Mouse (Mus musculus): ENCODE results near the gene Zfp811.
"Not testable (repeated sequence)": the region's sequence is repeated elsewhere in the genome, so short reads cannot be mapped to it uniquely, and the experiment has no call there.

Zfp811 gene

DNA sequence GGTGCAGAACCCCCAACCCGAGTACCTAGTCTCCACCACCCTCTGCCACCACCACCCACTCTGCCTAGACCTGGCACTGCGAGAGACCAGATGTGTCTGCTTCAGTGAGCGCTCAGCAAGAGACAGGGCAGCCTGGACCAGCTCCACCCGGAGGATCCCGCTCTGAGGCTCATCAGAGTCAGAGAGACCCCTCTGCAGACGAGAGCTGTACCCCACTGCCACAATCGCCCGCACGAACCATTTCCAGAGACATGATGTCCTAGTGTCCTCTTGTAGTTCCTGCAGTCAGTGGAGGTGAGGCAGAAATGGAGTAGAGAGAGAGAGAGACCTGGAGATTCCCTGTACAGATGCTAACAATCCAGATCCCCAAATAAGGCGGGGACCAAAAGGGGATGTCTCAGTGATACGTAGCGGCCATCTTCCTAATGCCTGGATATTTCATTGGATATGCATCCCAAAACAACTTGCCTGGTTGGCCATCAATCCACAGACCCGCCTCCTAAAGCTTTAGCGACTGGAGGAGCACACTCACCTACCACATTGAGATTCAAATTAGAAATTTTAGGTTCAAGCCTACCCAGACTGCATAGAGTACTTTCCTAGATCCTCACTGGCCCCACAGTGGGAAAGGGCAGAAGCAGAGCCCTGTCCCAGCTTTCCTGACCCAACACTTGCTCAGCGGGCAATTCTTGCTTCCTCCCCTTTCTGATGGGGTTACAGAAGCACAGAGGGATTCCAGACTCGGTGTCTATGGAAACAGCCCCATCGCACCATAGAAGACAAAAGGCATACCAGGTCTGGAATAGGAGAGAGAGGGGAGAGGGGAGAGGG, at the start of gene Zfp811:
Zfp811 (minus strand) TSS at position 388 of the 831 bp plus-strand sequence.
- peak; percentile 26 for DNase-seq (ENCODE audit: low spot score)

DNA sequence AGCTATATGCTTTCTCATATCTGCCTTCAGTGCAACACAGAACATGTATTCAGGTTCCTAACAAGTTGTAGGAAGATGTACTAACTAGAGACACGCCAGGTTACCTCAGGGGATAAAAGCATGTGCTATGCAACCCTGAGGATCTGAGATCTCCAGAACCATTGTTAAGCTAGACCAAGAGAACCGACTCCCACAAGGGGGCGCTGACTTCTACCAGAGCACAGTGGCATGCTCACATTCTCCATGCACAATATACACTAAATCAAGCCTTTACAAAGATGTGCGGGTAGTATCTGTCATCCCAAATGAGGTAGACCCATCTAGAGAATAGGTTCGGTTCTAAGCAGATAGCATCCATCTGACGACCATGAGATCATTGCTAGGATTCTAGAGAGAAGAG, 47.0 kb upstream of the Zfp811 start:
- not testable (repeated sequence) for DNase-seq (ENCODE audit: low spot score)

GRCm38 (mm10) chr17:32851581-32851980, 41.9 kb upstream of the Zfp811 start:
- no peak for DNase-seq (ENCODE audit: low spot score)

DNA sequence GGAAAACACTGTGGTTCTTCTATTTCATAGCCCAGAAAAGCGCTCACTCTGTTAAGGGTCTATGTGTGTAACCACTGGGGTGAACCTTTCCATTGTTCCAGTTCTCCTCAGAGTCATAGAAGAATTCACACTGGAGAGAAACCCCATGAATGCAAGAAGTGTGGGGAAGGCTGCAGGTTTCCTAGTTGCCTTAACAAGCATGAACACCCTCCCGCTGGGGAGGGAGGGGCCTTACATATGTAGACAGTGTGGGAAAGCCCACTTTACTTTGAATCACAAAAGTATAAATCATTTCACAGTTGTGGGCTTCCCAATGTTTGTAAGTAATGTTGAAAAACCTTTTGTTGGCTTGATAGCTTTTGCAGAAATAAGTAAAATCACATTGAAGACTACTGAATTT, 31.7 kb upstream of the Zfp811 start:
- no peak for DNase-seq (ENCODE audit: low spot score)

DNA sequence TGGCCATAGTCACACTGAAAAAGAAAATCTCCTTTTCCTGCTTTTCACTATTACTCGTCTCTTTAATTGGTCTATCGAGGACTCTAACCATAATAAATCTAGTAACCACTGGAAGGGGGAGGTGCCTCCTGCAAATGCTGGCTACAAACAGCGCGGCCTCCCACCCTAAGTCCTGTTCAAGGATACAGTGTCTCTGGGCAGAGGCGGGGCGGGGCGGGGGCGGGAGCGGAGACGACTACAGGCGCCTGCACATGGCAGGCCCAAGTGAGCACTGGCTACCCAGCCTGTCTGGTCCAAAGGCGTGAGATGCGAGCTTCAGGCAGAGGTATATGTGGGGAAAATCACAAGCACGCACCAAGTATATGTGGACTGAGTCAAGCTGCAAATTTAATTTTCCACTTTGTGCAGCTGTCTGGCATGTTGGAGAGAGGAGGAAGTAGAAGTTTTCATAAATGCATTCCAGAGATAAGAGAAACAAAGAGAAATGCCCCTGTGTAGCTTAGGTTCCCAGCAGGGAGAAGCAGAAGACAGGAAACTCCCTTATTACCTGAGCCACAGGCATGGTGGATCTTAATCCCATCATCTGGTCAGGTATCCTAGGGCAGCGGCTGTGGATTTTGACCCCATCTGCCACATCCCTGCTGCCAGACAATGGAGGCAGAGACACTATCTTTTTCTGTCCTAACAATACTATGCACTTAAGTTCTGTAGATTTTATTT, 29.5 kb upstream of the Zfp811 start:
- DNase-seq (ENCODE audit: low spot score), result no peak

DNA sequence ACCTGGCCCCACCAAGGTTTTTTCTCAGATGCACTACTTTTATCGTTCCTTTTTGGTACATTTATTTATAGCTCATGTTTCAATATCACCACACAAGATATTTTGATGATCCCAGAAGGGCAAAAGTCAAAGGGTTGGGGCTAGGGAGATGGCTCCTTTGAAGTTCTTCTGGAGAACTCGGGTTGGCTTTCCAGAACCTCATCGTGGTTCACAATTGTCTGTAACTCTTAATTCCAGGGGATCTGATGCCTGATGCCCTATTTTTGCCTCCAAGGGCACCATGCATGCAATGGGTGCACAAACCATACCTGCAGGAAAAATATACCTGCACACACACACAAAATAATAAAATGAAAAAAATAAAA, 20.7 kb upstream of the Zfp811 start:
- DNase-seq (ENCODE audit: low spot score), result no peak

GRCm38 (mm10) chr17:32829540-32830417, 20.0 kb upstream of the Zfp811 start, which contains the start of gene Zfp799:
TSS of gene Zfp799 (minus strand) at chr17:32830261.
- peak; percentile 89 for DNase-seq (ENCODE audit: low spot score)

DNA sequence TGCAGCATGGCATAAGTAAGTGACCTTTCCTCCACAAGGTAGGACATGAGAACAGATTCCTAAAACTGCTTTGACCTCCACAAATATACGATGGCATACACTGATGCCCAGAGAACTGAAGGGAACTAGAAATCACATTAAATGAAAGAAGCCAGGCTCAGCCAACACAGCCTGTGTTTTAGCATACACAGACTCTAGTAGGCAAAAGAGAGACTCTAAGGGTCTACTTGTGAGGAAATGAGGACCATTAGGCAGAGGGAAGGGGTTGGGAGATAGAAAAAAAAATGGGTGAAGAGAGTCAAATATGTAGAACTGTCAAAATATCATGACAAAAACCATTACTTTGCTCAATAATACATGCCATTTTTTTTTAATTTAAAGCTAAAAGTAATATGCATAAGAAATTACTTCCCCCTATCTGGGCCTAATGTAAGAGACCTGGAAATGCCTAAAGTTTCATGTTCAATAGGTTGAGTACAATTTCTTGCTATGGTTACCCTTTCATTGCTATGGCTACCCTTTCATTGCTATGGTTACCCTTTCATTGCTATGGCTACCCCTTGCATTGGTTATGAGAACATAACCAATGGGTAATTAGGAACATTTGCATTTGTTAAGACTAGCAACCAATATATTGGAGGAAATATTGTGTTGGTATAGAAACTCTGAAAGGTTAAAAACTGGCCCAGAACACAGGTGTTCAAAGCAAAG, 6.5 kb upstream of the Zfp811 start:
- DNase-seq (ENCODE audit: low spot score), result no peak

GRCm38 (mm10) chr17:32814136-32814535, 4.4 kb upstream of the Zfp811 start:
- no peak for DNase-seq (ENCODE audit: low spot score)

DNA sequence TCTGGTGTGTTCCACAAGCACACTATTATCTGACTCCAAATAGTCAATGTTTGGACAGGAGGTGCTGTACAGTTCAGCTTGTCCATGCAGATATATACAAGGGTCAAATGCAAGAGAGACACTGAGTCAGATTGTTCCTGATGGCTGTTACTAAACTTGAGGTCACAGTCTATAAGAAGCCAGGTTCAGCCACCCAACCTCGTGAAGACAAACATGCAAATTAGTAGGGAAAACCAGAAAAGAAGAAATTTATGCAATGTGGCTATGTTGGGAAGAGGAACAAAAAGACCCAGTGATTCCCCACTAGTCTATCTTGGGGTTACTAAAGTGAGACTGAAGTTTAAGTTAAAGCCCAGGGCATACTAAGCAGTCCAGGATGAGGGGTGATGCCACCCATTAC, 917 bp upstream of the Zfp811 start:
- DNase-seq (ENCODE audit: low spot score), result no peak

- DNase-seq (ENCODE audit: low spot score), result no peak
Observed at GRCm38 (mm10) chr17:32808921-32809320, 810 bp downstream of the Zfp811 start.

GRCm38 (mm10) chr17:32789244-32789643, 20.5 kb downstream of the Zfp811 start:
- no peak for DNase-seq (ENCODE audit: low spot score)

GRCm38 (mm10) chr17:32788576-32788975, 21.2 kb downstream of the Zfp811 start:
- DNase-seq (ENCODE audit: low spot score), result no peak

DNA sequence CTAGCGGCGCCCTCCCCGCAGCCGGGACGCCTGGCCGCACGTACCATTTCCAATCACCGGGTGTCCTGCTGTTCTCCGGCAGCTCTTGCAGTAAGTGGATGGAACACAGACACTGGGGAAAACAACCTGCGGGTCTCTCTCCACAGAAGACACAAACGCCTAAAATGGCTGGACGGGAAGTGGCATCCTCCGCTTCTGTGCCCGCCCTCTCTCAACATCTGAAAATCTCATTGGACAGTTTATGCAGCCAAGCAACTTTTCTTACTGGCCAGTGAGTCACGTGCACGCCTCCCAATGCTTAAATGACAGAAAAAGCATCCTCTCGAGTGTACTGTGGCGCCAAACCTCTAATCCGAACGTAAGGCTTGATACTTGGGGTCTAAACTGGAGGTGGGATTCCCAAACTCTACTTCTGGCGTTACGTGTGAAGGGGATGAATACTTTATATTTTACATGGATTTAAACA, 21.6 kb downstream of the Zfp811 start, which contains the start of gene Zfp871:
Zfp871 (minus strand) TSS at position 194 of the 466 bp plus-strand sequence.
- DNase-seq (ENCODE audit: low spot score), result peak; percentile 94

- peak; percentile 19 for DNase-seq (ENCODE audit: low spot score)
Observed at GRCm38 (mm10) chr17:32787436-32788093, 22.2 kb downstream of the Zfp811 start.

DNA sequence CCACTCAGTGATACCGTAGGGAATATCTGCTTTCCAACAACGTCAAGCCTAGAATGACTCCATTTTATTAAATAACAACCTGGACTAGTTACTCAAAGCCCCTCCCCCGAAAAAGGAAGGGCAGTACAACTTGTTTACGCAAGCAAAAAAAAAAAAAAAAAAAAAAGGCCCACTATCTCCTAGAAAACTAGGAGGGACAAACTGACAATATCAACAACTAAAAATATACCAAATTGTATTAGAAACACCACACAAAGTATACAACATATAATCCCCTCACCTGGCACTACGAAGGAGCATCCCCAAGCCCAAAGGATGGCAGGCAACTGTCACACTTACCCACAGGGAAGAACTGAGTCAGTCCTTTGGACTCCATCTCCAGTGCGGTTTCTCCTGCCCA, 22.8 kb downstream of the Zfp811 start:
- peak; percentile 22 for DNase-seq (ENCODE audit: low spot score)

DNA sequence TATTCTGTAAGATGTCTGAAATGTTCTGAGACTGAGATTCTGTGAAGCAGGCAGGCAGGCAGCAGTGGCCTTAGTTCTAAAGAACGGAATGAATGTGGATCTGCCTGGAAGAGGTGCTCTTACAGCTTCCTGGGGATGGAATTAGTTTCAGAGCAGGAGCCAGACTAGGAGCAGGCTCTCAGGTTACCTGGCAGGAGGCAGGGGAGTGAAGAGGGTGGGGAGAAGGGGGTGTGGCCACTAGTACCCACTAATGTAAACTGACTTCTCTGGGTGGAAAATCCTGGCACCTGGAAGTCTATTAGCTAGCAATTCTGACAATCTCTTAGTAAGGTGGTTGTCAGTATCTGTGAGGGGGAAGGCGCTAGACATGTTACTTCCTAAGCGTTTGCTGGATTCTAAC, 24.1 kb downstream of the Zfp811 start:
- no peak for DNase-seq (ENCODE audit: low spot score)

DNA sequence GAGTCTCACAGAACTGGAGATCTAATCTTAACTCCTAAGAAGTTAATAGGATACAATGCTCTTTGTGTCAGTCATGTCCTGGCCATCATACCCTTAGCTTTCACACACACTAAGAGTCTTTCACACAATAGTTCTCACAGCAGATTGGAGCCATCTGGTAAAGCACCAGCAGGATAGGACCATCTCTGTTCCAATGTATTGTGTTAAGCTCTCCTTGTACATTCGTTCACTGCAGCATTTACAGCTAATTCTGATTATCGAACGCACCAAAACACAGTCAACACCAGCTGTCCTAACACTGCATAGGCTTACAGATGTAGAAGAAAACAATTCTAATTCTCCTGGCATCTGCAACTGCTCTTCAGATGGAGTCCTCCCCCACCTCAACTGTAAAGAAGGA, 32.2 kb downstream of the Zfp811 start:
- no peak for DNase-seq (ENCODE audit: low spot score)

- no peak for DNase-seq (ENCODE audit: low spot score)
Observed at GRCm38 (mm10) chr17:32771213-32771612, 38.5 kb downstream of the Zfp811 start.

- no peak for DNase-seq (ENCODE audit: low spot score)
Observed at GRCm38 (mm10) chr17:32766422-32766821, 43.3 kb downstream of the Zfp811 start.

GRCm38 (mm10) chr17:32757331-32757730, 52.4 kb downstream of the Zfp811 start:
- no peak for DNase-seq (ENCODE audit: low spot score)
